Mouse (Mus musculus) midbrain, embryonic 10.5 days (tissue): ENCODE results near the gene Map3k6. TPM values are rescaled to one million over a fixed set of nuclear protein-coding genes. Genes with fewer than 3 reads are reported as not detected.
A peak's percentile ranks its signal among the peaks of the same experiment; 100 is the strongest.

ENCODE experiments used
- DNase-seq: peaks from one replicate; pipeline ENCODE4 v3.0.0-alpha.2; 2017; ENCODE audit warnings: low spot score
- H3K27ac ChIP-seq: fragments of 300-500 bp; sonication (generic); replicated peaks from 2 replicates; pipeline ENCODE4 v1.5.1; 2016; ENCODE audit warnings: mild to moderate bottlenecking
- H3K27me3 ChIP-seq: fragments of 300-500 bp; sonication (generic); 2 replicates; pipeline ENCODE4 v1.6.1; 2016; ENCODE audit warnings: low read depth, mild to moderate bottlenecking; ENCODE audit not compliant: poor library complexity, severe bottlenecking
- H3K36me3 ChIP-seq: fragments of 300-500 bp; sonication (generic); 2 replicates; pipeline ENCODE4 v1.6.1; 2016; ENCODE audit warnings: mild to moderate bottlenecking, moderate library complexity
- H3K4me1 ChIP-seq: fragments of 300-500 bp; sonication (generic); 2 replicates; pipeline ENCODE4 v1.6.1; 2016
- H3K4me3 ChIP-seq: fragments of 300-500 bp; sonication (generic); 2 replicates; pipeline ENCODE4 v1.5.1; 2016; ENCODE audit warnings: mild to moderate bottlenecking, moderate library complexity
- H3K9me3 ChIP-seq: fragments of 300-500 bp; sonication (generic); replicated peaks from 2 replicates; pipeline ENCODE4 v1.6.1; 2016; ENCODE audit warnings: mild to moderate bottlenecking
- WGBS: fragments of 180-500 bp; shearing (Covaris S2); methylation state at CpG from one replicate; pipeline ENCODE4 v1.1.7; 2016; 5-methylcytosine and 5-hydroxymethylcytosine counted together
- polyA plus RNA-seq: library from polyadenylated mRNA; unstranded; fragments of >200 nt; fragmentation: Nextera tagmentation; extraction: Ambion mirVana; gene quantifications from 2 replicates; pipeline ENCODE4 v1.2.1, GENCODE M21; 2016

Map3k6 gene
- polyA plus RNA-seq, 1 experiment from 2014 or later: 2.6 TPM

DNA sequence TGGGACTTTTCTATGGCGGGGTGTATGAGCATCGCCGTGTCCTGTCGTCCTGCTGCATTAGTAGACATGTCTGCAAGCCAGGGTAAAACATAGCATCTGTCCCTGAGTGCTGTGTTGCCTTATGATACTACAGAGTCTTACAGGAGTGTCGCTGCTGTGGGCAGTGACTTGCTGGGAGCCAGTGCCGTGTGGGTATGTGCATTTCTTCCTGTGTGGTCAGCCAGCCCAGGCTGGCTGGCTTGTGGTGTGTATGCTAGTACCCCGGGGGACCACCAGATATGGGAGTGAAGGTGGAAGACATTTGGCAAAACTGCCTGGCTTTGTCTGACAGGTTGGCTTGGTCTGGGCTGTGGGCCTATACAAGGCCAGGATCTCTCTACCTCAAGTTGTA is 21.8 kb downstream of the Map3k6 start:
- 69% methylated on average over 7 of the region's 7 CpGs for WGBS
- Histone ChIP-seq H3K4me1 (no peaks in the 10 kb centered on the region), H3K4me3 (no peak overlapping the region), H3K9me3 (peaks cover 15% of the 10 kb centered on the region), H3K27ac (0 out of 2 replicates have a peak overlapping the region, but pooled peaks have one; percentile 39), H3K36me3 (peaks cover 45% of the 10 kb centered on the region), H3K27me3 (peaks cover 17% of the 10 kb centered on the region)
- DNase-seq: no peak

DNA sequence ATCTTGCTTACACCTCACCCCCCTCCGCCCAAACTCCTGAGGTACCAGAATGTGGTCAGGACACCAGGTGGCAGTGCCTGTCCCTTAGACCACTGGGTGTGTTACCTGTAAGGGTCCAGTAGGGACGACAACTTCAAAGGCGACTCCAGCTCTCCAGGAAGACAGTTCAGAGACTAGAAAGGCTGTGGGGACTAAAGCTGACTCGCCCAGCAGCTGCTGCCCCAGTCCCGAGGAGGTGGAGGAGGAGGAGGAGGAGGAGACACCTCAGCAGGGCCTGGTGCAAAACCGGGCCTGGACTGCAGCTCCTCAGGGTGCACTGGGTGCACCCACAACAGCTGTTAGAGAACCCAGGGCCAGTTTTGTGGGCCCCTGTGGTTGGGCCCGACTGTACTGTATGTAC is 22.3 kb downstream of the Map3k6 start, which contains the start of gene Sytl1:
Gene Sytl1 (minus strand): TSS at position 232 of the 400 bp plus-strand sequence.
- Histone ChIP-seq H3K27me3 (peaks cover 12% of the 10 kb centered on the region), H3K4me1 (no peaks in the 10 kb centered on the region), H3K9me3 (peaks cover 15% of the 10 kb centered on the region), H3K4me3 (no peak within 1 kb of the TSS), H3K27ac (0 out of 2 replicates have a peak within 1 kb of the TSS, but pooled peaks have one; percentile 39), H3K36me3 (peaks cover 50% of the 10 kb centered on the region)
- DNase-seq: no peak
- WGBS: 34% methylated on average over 7 of the region's 7 CpGs

DNA sequence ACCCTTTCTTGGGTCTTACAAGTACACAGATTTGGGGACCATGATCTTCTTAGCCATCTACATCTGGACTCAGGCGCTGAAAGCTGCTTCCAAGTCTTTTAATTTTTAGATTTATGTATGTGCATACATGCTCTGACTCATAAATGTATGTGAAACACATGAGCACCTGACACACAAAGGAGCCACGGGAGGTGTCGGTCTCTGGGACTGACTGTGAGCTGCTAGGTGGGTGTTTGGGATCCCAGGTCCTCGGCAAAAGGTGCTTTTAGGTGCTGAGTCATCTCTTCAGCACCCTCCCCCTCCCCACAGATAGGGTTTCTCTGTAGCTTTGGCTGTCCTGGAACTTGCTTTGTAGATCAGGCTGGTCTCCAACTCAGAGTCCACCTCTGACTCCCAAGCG is 23.1 kb downstream of the Map3k6 start:
- H3K27ac ChIP-seq: no peak overlapping the region
- H3K27me3 ChIP-seq: peaks cover 5% of the 10 kb centered on the region
- H3K36me3 ChIP-seq: peaks cover 59% of the 10 kb centered on the region
- peaks cover 15% of the 10 kb centered on the region for H3K9me3 ChIP-seq
- no peak for DNase-seq
- no peaks in the 10 kb centered on the region for H3K4me1 ChIP-seq
- WGBS: 94% methylated on average over 5 of the region's 5 CpGs
- no peak overlapping the region for H3K4me3 ChIP-seq

DNA sequence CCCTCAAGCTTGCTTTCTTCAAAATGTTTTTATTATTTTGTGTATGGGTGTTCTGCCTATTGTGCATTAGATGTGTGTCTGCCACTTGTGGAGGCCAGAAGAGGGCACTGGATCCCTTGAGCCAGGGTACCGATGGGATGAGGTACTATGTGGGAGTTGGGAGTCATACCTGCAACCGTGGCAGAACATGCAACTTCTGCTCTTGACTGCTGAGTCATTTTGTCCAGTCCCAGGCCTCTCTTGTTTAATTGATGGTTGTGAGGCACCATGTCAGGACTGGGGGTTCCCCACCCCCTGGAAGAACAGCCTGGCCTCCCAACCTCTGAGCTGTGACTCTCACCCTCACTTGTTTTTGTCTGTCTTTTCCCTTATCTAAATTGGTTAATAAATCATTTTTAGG is 23.9 kb downstream of the Map3k6 start:
- H3K27me3 ChIP-seq: no peaks in the 10 kb centered on the region
- peaks cover 67% of the 10 kb centered on the region for H3K36me3 ChIP-seq
- H3K4me1 ChIP-seq: no peaks in the 10 kb centered on the region
- peaks cover 15% of the 10 kb centered on the region for H3K9me3 ChIP-seq
- 98% methylated on average over 2 of the region's 2 CpGs for WGBS
- H3K4me3 ChIP-seq: no peak overlapping the region
- H3K27ac ChIP-seq: no peak overlapping the region
- DNase-seq: no peak

DNA sequence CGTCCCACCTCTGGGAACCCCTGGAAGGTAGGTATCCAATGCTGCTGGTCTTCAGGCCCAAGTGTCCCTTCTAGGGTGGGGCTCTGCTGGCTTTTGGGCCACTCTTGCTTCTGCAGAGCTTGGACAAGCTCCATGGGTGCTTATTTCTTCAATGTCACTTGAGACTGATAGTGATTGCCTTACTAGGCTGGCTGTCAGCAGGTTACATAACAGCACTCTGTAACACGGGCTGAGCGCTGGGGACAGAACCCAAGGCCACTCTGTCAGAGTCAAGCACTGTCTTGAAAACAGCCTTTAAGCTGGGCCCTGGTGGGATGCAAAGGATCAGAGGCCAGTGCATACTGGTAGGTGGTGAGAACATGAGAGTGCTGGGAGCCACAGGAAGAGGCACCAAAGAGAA is 24.7 kb downstream of the Map3k6 start:
- WGBS: 96% methylated on average over 3 of the region's 3 CpGs
- Histone ChIP-seq H3K36me3 (peaks cover 74% of the 10 kb centered on the region), H3K4me3 (no peak overlapping the region)

DNA sequence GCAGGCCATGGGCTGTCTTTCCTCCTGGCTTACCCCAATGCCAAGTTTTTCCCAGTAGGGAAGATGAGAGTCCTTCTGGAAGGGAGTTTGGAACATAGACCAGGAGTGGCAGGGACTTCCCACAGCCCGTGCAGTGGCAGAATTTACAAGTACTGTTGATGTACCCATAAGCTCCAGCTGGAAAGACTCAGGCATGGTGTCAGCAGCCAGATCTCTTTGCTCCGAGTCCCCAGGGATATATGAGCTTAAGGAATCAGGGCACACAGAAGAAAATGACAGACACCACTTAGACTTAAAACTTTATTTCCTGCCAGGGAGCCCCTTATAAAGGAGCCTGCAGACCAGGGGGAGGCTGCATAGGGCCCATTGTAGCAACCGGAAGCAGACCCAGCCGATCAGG is 25.1 kb downstream of the Map3k6 start:
- no peaks in the 10 kb centered on the region for H3K4me1 ChIP-seq
- WGBS: 95% methylated on average over 4 of the region's 4 CpGs
- no peak overlapping the region for H3K4me3 ChIP-seq
- no peak overlapping the region for H3K27ac ChIP-seq
- peaks cover 79% of the 10 kb centered on the region for H3K36me3 ChIP-seq
- no peaks in the 10 kb centered on the region for H3K27me3 ChIP-seq
- peaks cover 15% of the 10 kb centered on the region for H3K9me3 ChIP-seq
- no peak for DNase-seq

More for the DNA sequence above, 24.7 kb downstream of the Map3k6 start:
- no peak overlapping the region for H3K27ac ChIP-seq
- peaks cover 15% of the 10 kb centered on the region for H3K9me3 ChIP-seq
- no peak for DNase-seq
- H3K4me1 ChIP-seq: no peaks in the 10 kb centered on the region
- H3K27me3 ChIP-seq: no peaks in the 10 kb centered on the region

DNA sequence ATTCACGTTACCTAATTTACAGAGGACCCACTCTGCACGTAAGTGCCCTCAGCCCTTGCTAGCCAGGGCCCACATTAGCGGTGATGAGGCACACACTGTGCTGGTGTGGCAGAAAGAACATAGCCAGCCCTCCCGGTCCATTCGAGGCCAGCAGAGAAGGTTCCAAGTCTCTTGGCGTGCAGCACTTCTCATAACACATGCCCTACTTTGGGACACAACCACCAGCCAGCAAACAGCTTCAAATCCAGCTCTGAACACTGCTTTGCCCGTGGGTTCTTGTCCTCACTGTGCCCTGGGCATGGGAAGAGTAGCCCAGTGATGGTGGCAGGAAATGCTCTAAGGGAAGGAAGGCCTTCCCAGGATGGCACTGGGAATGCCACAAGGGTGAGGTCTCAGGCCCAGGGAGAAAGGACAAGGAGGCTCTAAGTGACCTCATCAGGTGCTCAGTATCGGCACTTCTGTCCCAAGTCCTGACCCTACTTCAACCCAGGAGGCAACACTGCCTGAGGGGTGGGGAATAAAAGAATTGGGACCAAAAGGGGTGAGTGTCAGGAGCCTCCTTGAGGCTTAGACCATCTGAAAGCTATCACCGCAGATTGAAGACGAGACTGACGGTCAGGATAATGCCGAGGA is 25.7 kb downstream of the Map3k6 start:
- WGBS: 93% methylated on average over 12 of the region's 12 CpGs
- Histone ChIP-seq H3K4me3 (no peak overlapping the region), H3K9me3 (peaks cover 15% of the 10 kb centered on the region), H3K27me3 (no peaks in the 10 kb centered on the region), H3K4me1 (no peaks in the 10 kb centered on the region), H3K36me3 (peaks cover 83% of the 10 kb centered on the region), H3K27ac (no peak overlapping the region)
- no peak for DNase-seq

DNA sequence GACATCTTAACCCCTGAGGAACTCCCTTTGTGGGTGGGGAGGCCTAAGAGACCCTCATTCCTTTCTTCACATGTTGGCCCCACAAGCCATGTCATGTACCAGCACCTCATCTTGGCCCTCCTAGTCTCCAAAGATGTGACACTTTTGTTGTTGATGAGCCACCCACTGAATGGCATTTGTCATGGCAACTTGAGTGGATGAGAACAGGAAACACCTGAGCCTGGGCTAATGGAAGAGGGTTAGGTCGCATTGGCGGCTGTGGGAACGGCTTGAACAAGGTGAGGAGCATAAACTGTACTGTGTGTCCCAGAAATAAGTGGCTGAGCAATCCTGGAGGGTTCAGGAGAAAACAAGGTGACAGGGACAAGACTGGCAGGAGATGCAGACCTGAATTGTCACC is 28.3 kb downstream of the Map3k6 start:
- H3K27ac ChIP-seq: no peak overlapping the region
- H3K9me3 ChIP-seq: peaks cover 13% of the 10 kb centered on the region
- H3K4me3 ChIP-seq: no peak overlapping the region
- DNase-seq: no peak
- peaks cover 80% of the 10 kb centered on the region for H3K36me3 ChIP-seq
- no peaks in the 10 kb centered on the region for H3K27me3 ChIP-seq
- H3K4me1 ChIP-seq: no peaks in the 10 kb centered on the region
- WGBS: 94% methylated on average over 3 of the region's 3 CpGs

DNA sequence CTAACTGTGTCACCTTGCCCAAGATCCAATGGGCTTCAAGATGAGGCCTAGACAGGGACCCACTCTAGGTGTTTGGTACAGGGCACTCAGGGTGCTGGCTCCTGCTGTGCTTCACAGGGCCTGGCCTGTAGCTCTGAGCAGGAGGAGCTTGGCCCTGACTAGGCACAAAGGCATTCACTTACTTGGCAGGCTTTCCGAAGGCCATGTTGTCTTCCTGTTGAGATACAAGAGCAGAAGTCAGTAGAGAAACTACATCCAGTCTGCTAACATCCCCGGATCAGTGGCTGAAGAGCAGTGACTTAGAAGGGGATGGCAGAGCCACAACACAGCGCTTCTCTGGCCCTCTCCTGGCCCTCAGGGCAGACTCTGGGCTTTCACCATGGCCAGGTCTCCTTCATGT is 29.0 kb downstream of the Map3k6 start:
- H3K27me3 ChIP-seq: no peaks in the 10 kb centered on the region
- no peak overlapping the region for H3K27ac ChIP-seq
- H3K36me3 ChIP-seq: peaks cover 80% of the 10 kb centered on the region
- peaks cover 6% of the 10 kb centered on the region; the same call in 1 of the 2 replicates for H3K9me3 ChIP-seq
- no peaks in the 10 kb centered on the region for H3K4me1 ChIP-seq
- 92% methylated on average over 3 of the region's 3 CpGs for WGBS
- no peak for DNase-seq
- no peak overlapping the region for H3K4me3 ChIP-seq

DNA sequence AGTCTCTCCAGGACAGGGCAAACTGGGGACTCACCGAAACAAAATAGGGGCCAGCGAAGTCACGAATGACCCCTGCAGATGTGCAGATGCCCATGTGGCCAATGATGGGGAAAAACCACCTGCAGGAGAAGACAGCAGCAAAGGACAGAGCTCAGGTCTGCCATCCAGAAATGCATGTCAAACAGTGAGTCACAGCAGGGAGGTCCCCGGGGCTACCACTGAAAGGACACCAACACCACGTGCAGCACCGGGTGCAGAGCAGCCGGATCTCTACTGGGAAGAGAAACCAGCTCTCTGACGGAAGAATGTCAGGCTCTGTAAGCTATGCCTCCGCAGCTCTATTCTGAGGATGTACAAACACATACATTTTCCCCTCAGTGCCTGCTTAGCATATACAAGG is 30.3 kb downstream of the Map3k6 start:
- no peaks in the 10 kb centered on the region for H3K27me3 ChIP-seq
- H3K9me3 ChIP-seq: no peaks in the 10 kb centered on the region
- H3K4me3 ChIP-seq: no peak overlapping the region
- no peak for DNase-seq
- peaks cover 79% of the 10 kb centered on the region for H3K36me3 ChIP-seq
- 89% methylated on average over 9 of the region's 9 CpGs for WGBS
- peaks cover 6% of the 10 kb centered on the region for H3K4me1 ChIP-seq
- no peak overlapping the region for H3K27ac ChIP-seq

DNA sequence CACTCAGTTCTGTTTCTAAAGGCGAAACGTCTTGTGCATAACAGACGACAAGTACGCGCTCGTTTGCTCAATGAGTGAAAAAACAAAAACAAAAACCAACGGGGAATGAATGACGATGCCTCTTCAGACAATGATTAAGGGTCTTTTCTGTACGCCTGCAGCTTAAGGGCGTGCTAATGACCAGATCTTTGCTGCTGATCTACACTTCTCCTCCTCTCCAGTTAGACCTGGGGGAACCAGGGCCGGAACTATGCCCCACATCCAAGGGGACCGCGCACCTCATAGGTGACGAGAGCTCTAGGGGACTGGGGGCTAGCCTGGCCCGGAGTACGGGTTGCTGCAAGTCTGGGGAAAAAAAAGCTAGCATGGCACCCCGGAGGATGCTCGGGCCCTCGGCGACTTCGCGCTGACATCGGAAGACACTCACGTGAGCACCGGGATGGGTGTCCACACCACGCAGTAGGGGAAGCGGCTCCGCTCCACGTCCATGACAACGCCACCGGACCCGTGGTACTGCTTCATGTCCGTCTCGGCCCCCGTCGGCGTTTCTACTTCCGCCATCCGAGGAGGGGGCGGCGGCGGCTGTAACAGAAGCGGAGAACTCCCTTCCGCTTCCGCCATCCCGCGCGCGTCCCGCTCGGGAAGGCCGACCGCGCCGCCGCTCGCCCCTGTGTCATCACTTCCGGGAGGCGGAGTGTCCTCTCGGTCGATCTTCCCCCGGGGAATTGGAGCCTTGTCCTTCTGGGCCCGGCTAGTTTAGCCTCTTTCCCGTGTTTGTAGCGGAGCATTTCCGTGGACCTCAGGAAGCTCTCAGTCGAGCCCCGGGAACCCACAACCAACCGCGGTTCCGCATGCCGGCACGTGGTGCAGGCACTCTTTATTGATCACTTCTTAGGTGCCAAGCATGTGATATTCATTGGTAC is 36.7 kb downstream of the Map3k6 start, which contains the start of gene Tmem222:
Gene Tmem222 (minus strand): TSS at position 689 of the 923 bp plus-strand sequence.
- Histone ChIP-seq H3K4me3 (peak within 1 kb of the TSS; percentile 71), H3K27ac (peak within 1 kb of the TSS; percentile 90), H3K4me1 (peaks cover 43% of the 10 kb centered on the region), H3K27me3 (no peaks in the 10 kb centered on the region), H3K9me3 (no peaks in the 10 kb centered on the region), H3K36me3 (peaks cover 27% of the 10 kb centered on the region)
- DNase-seq: peak; percentile 96
- under 1% methylated on average over 73 of the region's 73 CpGs for WGBS

DNA sequence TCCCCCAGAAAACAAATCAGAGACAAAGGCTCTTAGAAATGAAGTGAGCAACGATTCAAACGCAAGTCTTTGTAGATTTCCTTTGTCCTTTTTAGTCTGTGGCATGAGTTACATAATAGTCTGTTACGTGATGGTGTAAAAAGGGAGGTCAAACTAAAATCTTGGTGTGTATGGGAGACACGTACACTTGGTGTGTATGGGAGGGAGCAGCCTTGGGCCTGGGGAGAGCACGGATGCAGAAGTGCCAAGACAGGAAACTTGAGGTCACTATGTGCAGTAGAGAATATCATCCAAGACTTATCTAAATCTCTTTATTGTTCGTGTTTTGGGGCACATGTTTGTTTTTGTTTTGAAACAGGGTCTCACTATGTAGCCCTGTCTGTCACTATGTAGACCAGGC is 37.4 kb downstream of the Map3k6 start:
- Histone ChIP-seq H3K27ac (peak overlapping the region; percentile 90), H3K27me3 (no peaks in the 10 kb centered on the region), H3K9me3 (no peaks in the 10 kb centered on the region), H3K4me3 (peak overlapping the region; percentile 71), H3K36me3 (peaks cover 27% of the 10 kb centered on the region), H3K4me1 (peaks cover 50% of the 10 kb centered on the region)
- no peak for DNase-seq
- WGBS: 35% methylated on average over 6 of the region's 6 CpGs

DNA sequence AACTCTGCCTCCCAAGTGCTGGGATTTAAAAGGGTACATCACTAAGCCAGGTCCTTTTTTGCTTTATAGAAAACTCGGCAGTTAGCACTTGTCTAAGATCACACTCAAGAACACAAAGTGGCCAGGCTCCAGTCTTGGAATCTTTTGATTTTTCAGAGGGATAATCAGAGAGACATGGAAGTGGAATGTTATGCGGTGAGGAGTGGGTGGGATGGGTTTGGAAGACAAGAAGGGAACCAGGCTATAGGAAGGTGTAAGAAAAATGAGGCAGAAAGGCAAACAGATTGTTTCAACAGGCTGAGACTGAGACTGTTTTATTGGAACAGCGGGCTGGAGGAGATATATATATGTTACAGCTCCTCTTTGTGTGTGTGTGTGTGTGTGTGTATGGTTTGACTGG is 37.9 kb downstream of the Map3k6 start:
- 90% methylated on average over 3 of the region's 3 CpGs for WGBS
- Histone ChIP-seq H3K4me1 (peaks cover 53% of the 10 kb centered on the region), H3K36me3 (peaks cover 23% of the 10 kb centered on the region), H3K27me3 (no peaks in the 10 kb centered on the region), H3K27ac (peak overlapping the region; percentile 90), H3K9me3 (no peaks in the 10 kb centered on the region), H3K4me3 (peak overlapping the region; percentile 71)
- no peak for DNase-seq
